Mouse (Mus musculus) A20 (cell line): ENCODE measurements around the gene Krtap5-5.
"Not testable (repeated sequence)": the region's sequence is repeated elsewhere in the genome, so short reads cannot be mapped to it uniquely, and the experiment has no call there.

Experiments
- DNase-seq: peaks from one replicate; pipeline ENCODE4 v3.0.0-alpha.2; 2011; ENCODE audit warnings: low read depth, low spot score

Krtap5-5 gene

DNA sequence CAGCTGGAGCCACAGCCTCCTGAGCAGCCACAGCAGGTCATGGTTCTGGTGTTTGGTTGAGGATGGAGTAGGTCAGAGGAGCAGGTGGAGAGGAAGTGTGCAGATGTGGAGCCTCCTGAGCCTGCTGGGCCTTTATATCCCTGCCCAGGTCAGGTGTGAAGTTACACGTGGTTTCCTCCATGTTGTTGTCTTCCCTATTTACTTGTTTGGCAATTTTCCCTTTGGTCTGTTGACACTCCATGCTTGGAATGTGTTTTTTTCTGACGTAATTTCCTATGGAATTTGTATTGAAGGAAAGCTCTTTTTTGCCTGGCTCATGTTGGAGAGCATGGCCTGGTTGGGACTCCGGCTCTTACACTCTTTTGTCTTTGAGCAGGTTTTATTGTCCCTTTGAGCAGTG lies at the start of gene Krtap5-5:
TSS of gene Krtap5-5 (minus strand) at position 101 of the 400 bp plus-strand sequence.
- not testable (repeated sequence) for DNase-seq

DNA sequence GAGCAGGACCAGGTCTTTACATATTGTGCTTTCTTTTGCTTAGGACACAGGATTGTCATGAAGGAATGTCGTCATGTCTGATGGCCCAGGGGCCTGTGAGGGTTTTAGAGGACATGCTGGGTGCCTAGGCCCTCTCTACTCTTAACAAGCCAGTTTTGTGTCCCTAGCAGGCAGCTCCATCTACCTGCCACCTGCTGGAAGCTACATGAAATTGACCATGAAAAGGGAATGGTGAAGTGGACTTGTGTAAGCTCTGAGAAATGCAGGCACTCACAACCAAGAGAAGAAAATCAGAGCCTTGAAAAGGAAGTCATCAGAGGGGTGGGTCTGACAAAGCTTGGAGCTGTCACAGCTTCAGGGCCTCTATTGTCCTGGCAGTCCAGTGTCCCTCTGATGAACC lies 49.5 kb upstream of the Krtap5-5 start:
- DNase-seq: not testable (repeated sequence)

DNA sequence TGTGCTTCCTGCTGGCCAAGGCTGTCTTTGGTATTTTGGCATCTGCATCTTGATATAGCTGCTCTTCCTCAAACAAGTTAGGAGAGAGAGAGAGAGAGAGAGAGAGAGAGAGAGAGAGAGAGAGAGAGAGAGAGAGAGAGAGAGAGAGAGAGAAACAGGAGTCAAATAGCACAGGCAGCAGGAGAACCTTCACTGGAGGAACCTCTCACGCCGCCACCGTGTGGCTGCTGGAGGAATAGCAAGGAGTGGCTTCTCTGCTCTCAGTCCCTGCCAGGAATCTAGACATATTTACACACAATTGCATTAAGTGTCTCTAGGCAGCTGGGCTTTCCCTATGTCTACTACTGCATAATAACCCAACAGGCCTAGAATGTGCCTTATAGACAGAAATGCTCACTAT lies 48.4 kb upstream of the Krtap5-5 start:
- DNase-seq: peak; percentile 56

DNA sequence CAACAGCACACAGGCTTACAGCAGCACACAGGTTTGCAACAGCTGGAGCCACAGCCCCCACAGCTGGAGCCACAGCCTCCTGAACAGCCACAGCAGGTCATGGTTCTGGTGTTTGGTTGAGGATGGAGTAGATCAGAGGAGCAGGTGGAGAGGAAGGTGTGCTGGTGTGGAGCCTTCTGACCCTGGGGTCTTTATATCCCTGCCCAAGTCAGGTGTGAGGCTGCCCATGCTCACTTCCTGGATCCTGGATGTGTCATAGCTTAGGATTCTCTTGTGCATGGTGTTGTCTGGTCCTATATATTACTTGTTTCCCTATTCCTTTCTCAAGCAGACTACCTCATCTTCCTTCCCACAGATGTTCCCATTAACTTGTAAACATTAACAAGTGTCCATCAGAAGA lies 44.5 kb upstream of the Krtap5-5 start, which contains the start of gene Gm4559:
TSS of gene Gm4559 (minus strand) at position 101 of the 400 bp plus-strand sequence.
- not testable (repeated sequence) for DNase-seq

DNA sequence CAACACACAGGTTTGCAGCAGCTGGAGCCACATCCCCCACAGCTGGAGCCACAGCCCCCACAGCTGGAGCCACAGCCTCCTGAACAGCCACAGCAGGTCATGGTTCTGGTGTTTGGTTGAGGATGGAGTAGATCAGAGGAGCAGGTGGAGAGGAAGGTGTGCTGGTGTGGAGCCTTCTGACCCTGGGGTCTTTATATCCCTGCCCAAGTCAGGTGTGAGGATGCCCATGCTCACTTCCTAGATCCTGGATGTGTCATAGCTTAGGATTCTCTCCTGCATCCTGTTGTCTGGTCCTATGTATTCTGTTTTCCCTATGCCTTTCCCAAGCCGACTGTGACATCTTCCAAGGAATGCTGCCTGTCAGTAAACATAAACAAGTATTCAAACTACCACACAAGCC lies 28.5 kb upstream of the Krtap5-5 start, which contains the start of gene Gm2431:
TSS of gene Gm2431 (minus strand) at position 101 of the 400 bp plus-strand sequence.
- DNase-seq: not testable (repeated sequence)

DNA sequence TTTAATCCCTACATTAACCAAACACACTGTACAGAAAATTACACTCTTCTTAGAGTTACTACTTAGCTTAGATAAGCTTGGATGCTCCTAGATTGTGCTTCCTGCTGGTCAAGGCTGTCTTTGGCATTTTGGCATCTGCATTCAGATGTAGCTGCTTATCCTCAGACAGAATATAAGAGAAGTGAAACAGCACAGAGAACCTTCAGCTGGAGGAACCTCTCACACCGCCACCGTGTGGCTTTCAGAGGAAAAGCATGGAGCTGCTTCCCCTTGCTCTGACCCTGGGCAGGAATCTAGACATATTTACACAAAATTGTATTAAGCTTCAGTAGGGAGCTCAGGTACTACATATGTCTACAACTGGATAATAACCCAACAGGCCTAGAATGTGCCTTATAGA lies 25.7 kb upstream of the Krtap5-5 start:
- DNase-seq: peak; percentile 57

DNA sequence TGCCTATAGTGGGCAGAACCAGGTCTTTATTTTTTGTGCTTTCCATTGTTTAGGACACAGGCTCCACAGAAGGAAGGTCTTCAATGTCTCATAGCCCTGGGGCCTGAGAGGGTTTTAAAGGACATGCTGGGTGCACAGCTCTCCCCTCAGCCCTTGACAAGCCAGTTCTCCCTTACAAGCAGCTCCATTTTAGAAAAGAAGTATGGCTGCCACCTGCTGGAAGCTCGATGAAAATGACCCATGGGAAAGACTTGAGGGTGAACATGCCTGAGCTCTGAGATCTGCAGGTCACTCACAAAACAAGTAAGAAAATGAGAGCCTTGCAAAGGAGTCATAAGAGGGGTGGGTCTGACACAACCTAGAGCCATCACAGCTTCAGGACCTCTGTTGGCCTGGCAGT lies 20.1 kb upstream of the Krtap5-5 start:
- peak; percentile 39 for DNase-seq

DNA sequence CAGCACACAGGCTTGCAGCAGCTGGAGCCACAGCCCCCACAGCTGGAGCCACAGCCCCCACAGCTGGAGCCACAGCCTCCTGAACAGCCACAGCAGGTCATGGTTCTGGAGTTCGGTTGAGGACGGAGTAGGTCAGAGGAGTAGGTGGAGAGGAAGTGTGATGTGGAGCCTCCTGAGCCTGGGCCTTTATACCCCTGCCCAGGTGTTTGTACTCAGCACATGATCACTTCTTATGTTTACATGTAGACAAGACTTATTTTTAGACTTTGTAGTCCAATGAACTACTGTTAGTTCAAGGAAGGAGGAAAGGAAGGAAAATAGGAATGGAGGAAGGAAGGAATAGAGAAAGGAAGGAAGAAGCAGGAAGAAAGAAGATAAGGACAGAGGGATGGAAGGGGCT lies 11.2 kb upstream of the Krtap5-5 start, which contains the start of gene Gm40460:
TSS of gene Gm40460 (minus strand) at position 101 of the 400 bp plus-strand sequence.
- DNase-seq: no peak

DNA sequence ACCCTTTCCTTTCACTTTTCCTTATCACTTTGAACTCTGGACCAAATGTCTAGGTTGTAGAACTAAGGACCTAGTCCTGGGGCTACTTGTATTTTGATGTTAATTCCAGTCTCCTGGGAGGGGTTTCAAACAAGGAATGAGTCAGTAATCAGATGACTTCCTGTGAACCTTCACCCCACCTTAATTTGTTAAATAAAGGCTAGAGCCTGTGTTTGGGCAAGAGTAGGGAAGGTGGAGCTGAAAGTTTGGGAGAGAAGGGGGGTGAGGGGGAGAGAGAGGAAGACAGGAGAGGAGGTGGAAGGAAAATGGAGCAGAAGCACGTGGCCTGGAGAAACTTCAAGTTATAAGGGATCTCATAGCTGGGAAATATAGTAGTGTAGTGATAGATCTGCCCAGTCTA lies 1.8 kb upstream of the Krtap5-5 start:
- no peak for DNase-seq

DNA sequence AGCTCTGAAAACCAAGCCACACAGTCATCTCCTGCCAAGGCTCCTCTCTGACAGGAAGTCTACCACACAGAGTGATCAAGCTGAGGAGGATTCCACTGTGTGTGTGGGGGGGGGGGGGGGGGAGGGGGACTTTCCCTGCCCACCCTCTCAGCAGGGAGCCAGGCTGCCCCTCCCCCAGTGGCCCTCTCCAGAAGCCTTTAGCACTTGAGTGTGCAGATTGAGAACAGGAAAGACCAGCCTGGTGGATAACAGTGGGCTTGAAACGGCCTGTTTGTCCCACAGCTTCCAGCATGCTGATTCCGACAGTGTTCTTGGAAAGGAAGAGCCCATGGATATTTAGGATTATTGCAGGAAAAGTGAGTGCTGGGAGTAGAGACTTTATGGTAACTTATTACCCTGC lies 5.3 kb downstream of the Krtap5-5 start:
- no peak for DNase-seq

DNA sequence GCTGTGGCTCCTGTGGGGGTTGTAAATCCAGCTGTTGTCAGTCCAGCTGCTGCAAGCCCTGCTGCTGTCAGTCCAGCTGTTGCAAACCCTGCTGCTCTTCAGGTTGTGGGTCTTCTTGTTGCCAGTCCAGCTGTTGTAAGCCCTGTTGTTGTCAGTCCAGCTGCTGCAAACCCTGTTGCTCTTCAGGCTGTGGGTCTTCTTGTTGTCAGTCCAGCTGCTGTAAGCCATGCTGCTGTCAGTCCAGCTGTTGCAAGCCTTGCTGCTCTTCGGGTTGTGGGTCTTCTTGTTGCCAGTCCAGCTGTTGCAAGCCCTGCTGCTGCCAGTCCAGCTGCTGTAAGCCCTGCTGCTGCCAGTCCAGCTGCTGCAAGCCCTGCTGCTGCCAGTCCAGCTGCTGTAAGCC lies 17.6 kb downstream of the Krtap5-5 start:
- not testable (repeated sequence) for DNase-seq

DNA sequence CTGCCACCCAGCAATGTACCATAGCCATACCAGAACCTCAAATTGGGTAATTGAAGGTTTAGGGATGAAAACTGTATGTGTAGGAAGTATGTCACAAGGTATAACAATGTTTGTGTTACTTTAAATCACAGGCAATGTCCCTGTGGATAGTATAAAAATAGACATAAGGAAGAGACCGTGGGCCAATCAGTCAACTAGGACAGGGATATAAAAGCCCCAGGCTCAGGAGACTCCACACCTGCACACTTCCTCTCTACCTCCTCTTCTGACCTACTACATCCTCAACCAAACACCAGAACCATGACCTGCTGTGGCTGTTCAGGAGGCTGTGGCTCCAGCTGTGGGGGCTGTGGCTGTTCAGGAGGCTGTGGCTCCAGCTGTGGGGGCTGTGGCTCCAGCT lies 18.2 kb downstream of the Krtap5-5 start, which contains the start of gene Gm7579:
TSS of gene Gm7579 (plus strand) at position 301 of the 400 bp plus-strand sequence.
- no peak for DNase-seq

DNA sequence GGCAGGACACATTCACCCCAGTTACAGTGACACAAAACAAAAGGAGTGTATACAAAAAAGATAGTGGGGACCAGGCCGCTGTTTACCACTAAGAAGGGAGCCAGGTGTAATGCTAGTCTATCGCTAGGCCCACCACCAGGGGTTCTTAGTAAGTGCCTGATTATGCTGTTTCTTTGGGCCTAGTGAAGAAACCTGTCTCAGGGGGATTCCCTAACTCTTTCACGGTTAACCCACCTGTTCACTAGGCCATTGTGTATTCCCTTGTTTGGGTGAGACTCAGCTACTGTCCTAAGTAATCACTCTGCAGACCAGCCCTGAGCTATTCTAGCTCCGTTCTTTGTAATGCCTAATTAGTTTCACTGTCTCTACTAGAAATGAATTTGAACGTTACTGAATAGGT lies 22.9 kb downstream of the Krtap5-5 start:
- not testable (repeated sequence) for DNase-seq

DNA sequence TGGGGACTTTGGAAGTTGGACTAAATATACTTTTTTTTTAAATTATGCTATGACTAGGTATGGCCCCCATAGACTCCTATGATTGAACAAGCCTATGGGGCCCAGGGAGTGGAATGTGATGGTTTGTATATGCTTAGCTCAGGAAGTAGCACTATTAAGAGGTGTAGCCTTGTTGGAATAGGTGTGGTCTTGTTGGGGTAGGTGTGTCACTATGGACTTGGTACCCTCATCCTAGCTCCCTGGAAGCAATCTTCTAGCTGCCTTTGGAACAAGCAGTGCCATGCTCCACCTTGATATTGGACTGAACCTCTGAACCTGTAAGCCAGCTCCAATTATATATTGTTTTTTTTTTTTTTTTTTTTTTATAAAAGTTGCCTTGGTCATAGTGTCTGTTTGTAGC lies 24.3 kb downstream of the Krtap5-5 start:
- DNase-seq: no peak

DNA sequence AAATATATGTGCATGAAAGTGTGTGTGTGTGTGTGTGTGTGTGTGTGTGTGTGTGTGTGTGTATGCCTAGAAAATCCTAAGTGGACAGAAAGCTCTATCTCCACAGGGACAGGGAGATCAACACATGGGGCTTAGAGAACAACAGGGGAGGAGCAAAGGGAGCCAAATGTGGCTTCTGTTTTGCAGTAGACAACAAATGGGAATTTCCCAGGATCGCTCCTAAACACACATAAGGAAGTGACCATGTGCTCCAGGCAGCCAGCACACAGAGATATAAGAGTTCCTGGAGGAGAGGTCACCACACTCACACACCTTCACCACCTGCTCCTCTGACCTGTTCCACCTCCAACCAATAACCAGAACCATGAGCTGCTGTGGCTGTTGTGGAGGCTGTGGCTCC lies 28.7 kb downstream of the Krtap5-5 start, which contains the start of gene Krtap5-3:
TSS of gene Krtap5-3 (plus strand) at position 301 of the 400 bp plus-strand sequence.
- no peak for DNase-seq

DNA sequence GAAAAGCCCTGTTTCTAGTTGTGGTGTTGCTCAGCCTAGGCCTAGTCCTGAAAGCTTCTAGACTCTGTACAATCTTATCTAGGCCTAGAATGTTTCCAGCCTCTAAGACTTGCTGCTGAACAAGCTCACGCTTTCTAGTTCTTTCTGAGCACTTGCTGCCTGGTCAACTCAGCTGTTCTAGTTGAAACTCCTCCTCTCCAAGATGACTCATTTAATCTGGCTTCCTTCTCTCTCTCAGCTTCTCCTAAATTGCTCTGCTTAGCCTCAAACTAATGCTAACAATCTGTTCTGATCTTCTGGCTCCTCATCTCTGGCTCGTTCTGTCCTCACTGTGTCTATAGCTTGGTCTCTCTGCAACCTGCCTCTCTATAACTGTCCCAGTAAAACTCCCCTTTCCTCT lies 31.0 kb downstream of the Krtap5-5 start:
- DNase-seq: no peak

DNA sequence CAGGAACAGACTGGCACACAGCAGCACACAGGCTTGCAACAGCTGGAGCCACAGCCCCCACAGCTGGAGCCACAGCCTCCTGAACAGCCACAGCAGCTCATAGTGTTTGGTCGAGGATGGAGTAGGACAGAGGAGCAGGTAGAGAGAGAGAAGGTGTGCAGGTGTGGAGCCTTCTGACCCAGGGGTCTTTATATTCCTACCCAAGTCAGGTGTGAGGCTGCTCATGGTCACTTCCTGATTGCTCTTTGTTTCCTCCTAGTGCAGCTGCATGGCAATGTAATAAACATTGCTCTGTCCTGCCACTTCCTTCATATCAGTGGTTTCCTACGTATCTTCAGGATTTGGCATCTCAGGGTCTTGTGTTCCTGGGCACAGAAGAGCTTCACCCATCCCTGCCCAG lies 39.5 kb downstream of the Krtap5-5 start, which contains the start of gene Gm10153:
TSS of gene Gm10153 (minus strand) at position 101 of the 400 bp plus-strand sequence.
- no peak for DNase-seq

DNA sequence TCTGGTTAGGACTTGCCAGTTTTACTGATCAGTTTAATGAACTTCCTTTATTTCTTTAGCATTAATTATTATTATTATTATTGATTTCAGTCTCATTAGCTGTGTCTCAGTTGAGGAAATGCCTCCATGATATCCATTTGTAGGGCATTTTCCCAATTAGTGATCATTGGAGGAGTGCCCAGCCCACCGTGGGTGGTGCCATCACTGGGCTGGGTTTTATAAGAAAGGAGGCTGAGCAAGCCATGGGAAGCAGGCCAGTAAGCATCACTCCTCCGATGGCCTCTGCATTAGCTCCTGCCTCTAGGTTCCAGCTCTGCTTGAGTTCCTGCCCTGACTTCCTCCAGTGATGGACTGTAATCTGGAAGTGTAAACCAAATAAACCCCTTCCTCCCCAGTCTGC lies 41.6 kb downstream of the Krtap5-5 start:
- DNase-seq: no peak

DNA sequence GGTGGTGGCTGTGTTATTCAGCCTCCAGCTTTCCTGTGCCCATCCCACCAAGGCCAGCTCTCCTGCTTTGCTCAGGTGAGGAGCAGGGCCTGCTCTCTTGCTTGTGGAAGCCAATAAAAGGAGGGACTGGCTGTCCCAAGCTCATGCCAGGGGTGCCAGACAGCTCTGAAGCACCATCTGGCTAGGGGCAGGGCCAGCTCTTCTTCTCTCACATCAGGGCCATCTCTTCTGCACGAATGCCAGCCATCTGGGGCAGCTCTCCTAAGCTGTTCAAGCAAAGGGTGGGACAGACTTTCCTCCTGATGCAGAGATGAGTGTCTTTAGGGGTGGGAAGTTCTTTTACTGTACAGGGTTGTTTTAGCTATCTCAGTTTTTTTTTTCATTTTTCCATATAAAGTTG lies 48.8 kb downstream of the Krtap5-5 start:
- no peak for DNase-seq
